Mouse (Mus musculus): Measurements from ENCODE around the gene Ndufa6.

- TF ChIP-seq CTCF (IDR thresholded peaks at IDR 0.05; ENCODE audit: borderline replicate concordance, control insufficient read depth, extremely low read depth, insufficient read depth, low read length, poor library complexity) (no peak), POLR2A (IDR thresholded peaks at IDR 0.05; ENCODE audit: control insufficient read depth, extremely low read depth, insufficient read depth, low read length, poor library complexity) (no peak)
These were observed 36.3 kb downstream of the Ndufa6 start for GRCm38 (mm10) chr15:82317839-82318238.
